Mouse (Mus musculus) stomach, postnatal 0 days (tissue): ENCODE results near the gene Zdhhc20. TPM values are rescaled to one million over a fixed set of nuclear protein-coding genes. Genes with fewer than 3 reads are reported as not detected.
"Not testable (repeated sequence)": the region's sequence is repeated elsewhere in the genome, so short reads cannot be mapped to it uniquely, and the experiment has no call there.

ENCODE experiments used
- ATAC-seq: fragments of 200-750 bp; cut with Nextera tagmentation; 2 replicates; pipeline ENCODE4 v1.8.0; 2017; ENCODE audit not compliant: low FRiP score, low TSS enrichment
- DNase-seq: peaks from one replicate; pipeline ENCODE4 v3.0.0-alpha.2; 2016; ENCODE audit warnings: low spot score
- H3K27ac ChIP-seq: fragments of 300-500 bp; sonication (generic); replicated peaks from 2 replicates; pipeline ENCODE4 v1.5.1; 2014; ENCODE audit warnings: mild to moderate bottlenecking, control low read depth
- H3K27me3 ChIP-seq: fragments of 300-500 bp; sonication (generic); 2 replicates; pipeline ENCODE4 v1.6.1; 2014; ENCODE audit warnings: low read length; ENCODE audit not compliant: control insufficient read depth, insufficient read depth
- H3K36me3 ChIP-seq: fragments of 300-500 bp; sonication (generic); 2 replicates; pipeline ENCODE4 v1.6.1; 2014; ENCODE audit warnings: low read length, mixed read lengths; ENCODE audit not compliant: control insufficient read depth, insufficient read depth
- H3K4me1 ChIP-seq: fragments of 300-500 bp; sonication (generic); replicated peaks from 2 replicates; pipeline ENCODE4 v1.6.1; 2014; ENCODE audit warnings: antibody characterized with exemption; ENCODE audit not compliant: control insufficient read depth, insufficient read depth
- H3K4me2 ChIP-seq: fragments of 300-500 bp; sonication (generic); replicated peaks from 2 replicates; pipeline ENCODE4 v1.6.1; 2014; ENCODE audit warnings: low read depth, mild to moderate bottlenecking, control low read depth, moderate library complexity
- H3K4me3 ChIP-seq: fragments of 300-500 bp; sonication (generic); 2 replicates; pipeline ENCODE4 v1.5.1; 2014; ENCODE audit warnings: low read depth, low read length, control low read depth
- H3K9ac ChIP-seq: fragments of 300-500 bp; sonication (generic); 2 replicates; pipeline ENCODE4 v1.6.1; 2014; ENCODE audit warnings: mild to moderate bottlenecking, low read length, control low read depth, mixed read lengths
- H3K9me3 ChIP-seq: fragments of 300-500 bp; sonication (generic); 2 replicates; pipeline ENCODE4 v1.6.1; 2016; ENCODE audit warnings: low read length; ENCODE audit not compliant: control insufficient read depth
- CTCF ChIP-seq: IDR thresholded peaks from 2 replicates; pipeline ENCODE4 v1.5.1; 2016; ENCODE audit warnings: antibody characterized with exemption, low read depth, mild to moderate bottlenecking, moderate library complexity
- EP300 ChIP-seq: optimal IDR thresholded peaks from 2 replicates; pipeline ENCODE3; 2016; ENCODE audit warnings: antibody characterized with exemption
- WGBS: fragments of 180-500 bp; shearing (Covaris S2); extraction: QIAGEN DNeasy Blood & Tissue Kit; methylation state at CpG from one replicate; pipeline ENCODE4 v1.1.7; 2014; 5-methylcytosine and 5-hydroxymethylcytosine counted together
- polyA plus RNA-seq: library from polyadenylated mRNA; unstranded; fragments of >200 nt; fragmentation: Nextera tagmentation; extraction: Ambion mirVana; gene quantifications from 2 replicates; pipeline ENCODE4 v1.2.1, GENCODE M21; 2015

Gene Zdhhc20
- polyA plus RNA-seq, 1 experiment from 2014 or later, result 48.6 TPM

- Histone ChIP-seq H3K36me3 (no peaks in the 10 kb centered on the region), H3K27me3 (no peaks in the 10 kb centered on the region), H3K9ac (no peak overlapping the region), H3K27ac (no peak overlapping the region), H3K4me3 (no peak overlapping the region), H3K9me3 (no peaks in the 10 kb centered on the region), H3K4me2 (no peak overlapping the region), H3K4me1 (no peaks in the 10 kb centered on the region)
- WGBS, result 80% methylated on average over 4 of the region's 4 CpGs
- ATAC-seq (0 out of 2 replicates have a peak, but pooled peaks have one; percentile 10), DNase-seq (no peak)
- TF ChIP-seq CTCF (no peak), EP300 (no peak)
Measured at GRCm38 (mm10) chr14:57911316-57911715, 21.2 kb upstream of the Zdhhc20 start.

DNA sequence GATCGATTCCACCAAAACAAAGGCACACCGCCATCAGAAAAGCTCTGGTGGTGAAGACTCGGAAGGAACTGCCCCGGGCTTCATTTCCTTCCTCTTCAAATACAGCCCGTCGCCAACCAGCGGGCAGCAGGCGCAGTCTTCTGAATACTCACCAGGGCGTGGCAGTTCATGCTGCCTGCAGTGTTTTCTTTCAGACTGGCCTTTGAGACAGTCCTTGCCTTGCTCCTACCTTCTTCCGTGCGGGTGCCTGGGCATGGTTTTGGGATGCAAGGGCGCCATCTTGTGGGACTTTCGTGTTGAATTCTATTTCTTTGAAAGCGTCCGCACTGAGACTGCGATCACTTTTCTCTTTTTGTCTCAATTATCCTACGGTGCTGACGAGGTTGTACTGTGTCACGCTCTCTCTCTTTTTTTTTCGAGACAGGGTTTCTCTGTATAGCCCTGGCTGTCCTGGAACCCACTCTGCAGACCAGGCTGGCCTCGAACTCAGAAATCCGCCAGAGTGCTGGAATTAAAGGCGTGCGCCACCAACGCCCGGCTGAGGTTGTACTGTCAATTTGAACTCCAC is 20.5 kb upstream of the Zdhhc20 start:
- no peak overlapping the region for H3K9ac ChIP-seq
- WGBS, result 19% methylated on average over 26 of the region's 26 CpGs
- no peaks in the 10 kb centered on the region for H3K9me3 ChIP-seq
- H3K27me3 ChIP-seq, result no peaks in the 10 kb centered on the region
- ATAC-seq, result peak; percentile 94
- H3K4me2 ChIP-seq, result peak overlapping the region; percentile 52
- no peaks in the 10 kb centered on the region for H3K4me1 ChIP-seq
- peak overlapping the region; percentile 27; the same call in 1 of the 2 replicates for H3K4me3 ChIP-seq
- peak; percentile 92 for TF ChIP-seq CTCF
- no peak for TF ChIP-seq EP300
- DNase-seq, result peak; percentile 89
- no peak overlapping the region for H3K27ac ChIP-seq
- no peaks in the 10 kb centered on the region for H3K36me3 ChIP-seq

- DNase-seq, result no peak
- H3K27me3 ChIP-seq, result no peaks in the 10 kb centered on the region
- H3K4me1 ChIP-seq, result no peaks in the 10 kb centered on the region
- no peaks in the 10 kb centered on the region for H3K9me3 ChIP-seq
- ATAC-seq, result no peak
- H3K9ac ChIP-seq, result no peak overlapping the region
- no peak overlapping the region for H3K4me2 ChIP-seq
- H3K36me3 ChIP-seq, result no peaks in the 10 kb centered on the region
- no peak overlapping the region for H3K27ac ChIP-seq
- TF ChIP-seq EP300 (no peak), CTCF (no peak)
- WGBS, result 84% methylated on average over 5 of the region's 5 CpGs
- H3K4me3 ChIP-seq, result no peak overlapping the region
Measured at GRCm38 (mm10) chr14:57909297-57909696, 19.2 kb upstream of the Zdhhc20 start.

- H3K4me1 ChIP-seq, result no peaks in the 10 kb centered on the region
- H3K4me3 ChIP-seq, result no peak overlapping the region
- H3K9me3 ChIP-seq, result no peaks in the 10 kb centered on the region
- no peak overlapping the region for H3K4me2 ChIP-seq
- no peaks in the 10 kb centered on the region for H3K36me3 ChIP-seq
- no peak overlapping the region for H3K9ac ChIP-seq
- no peak for DNase-seq
- no peaks in the 10 kb centered on the region for H3K27me3 ChIP-seq
- H3K27ac ChIP-seq, result no peak overlapping the region
- no peak for TF ChIP-seq EP300
- no peak for TF ChIP-seq CTCF
- WGBS, result 43% methylated on average over 2 of the region's 2 CpGs
- no peak for ATAC-seq
Measured at GRCm38 (mm10) chr14:57908431-57908830, 18.4 kb upstream of the Zdhhc20 start.

DNA sequence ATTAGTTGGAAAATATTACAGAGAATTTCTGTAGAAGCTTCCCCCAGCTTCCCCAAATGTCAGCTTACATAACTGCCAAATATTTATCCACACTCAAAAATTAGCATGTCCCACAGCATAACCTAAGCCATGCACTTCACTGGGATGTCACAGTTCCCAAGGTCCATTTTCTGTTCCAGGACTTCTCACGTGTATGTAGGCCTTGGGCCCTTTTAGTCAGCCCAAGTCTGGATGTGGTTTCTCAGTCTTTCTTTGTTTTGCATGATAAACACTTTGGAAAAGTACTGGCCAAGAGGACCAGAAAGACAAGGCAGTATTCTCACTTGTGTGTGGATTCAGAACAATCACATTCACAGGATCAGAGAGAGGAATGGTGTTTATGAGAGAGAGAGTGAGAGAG is 11.9 kb upstream of the Zdhhc20 start:
- ATAC-seq, result no peak
- 56% methylated on average over 1 of the region's 1 CpGs for WGBS
- no peak for DNase-seq
- no peak overlapping the region for H3K4me3 ChIP-seq
- H3K9ac ChIP-seq, result no peak overlapping the region
- H3K4me2 ChIP-seq, result no peak overlapping the region
- no peak overlapping the region for H3K27ac ChIP-seq
- no peaks in the 10 kb centered on the region for H3K36me3 ChIP-seq
- no peaks in the 10 kb centered on the region for H3K27me3 ChIP-seq
- H3K9me3 ChIP-seq, result no peaks in the 10 kb centered on the region
- no peaks in the 10 kb centered on the region for H3K4me1 ChIP-seq
- TF ChIP-seq EP300 (no peak), CTCF (no peak)

GRCm38 (mm10) chr14:57896882-57897281 is 6.8 kb upstream of the Zdhhc20 start:
- Histone ChIP-seq H3K4me1 (no peaks in the 10 kb centered on the region), H3K9ac (no peak overlapping the region), H3K27ac (no peak overlapping the region), H3K27me3 (no peaks in the 10 kb centered on the region), H3K4me3 (no peak overlapping the region), H3K36me3 (no peaks in the 10 kb centered on the region), H3K9me3 (no peaks in the 10 kb centered on the region), H3K4me2 (no peak overlapping the region)
- WGBS, result 92% methylated on average over 12 of the region's 12 CpGs
- DNase-seq (peak; percentile 23), ATAC-seq (no peak)
- TF ChIP-seq CTCF, result no peak
- no peak for TF ChIP-seq EP300

GRCm38 (mm10) chr14:57896088-57896871 is 6.2 kb upstream of the Zdhhc20 start:
- not testable (repeated sequence) for H3K9ac ChIP-seq, H3K4me3 ChIP-seq, H3K27me3 ChIP-seq, H3K4me2 ChIP-seq, H3K27ac ChIP-seq, H3K4me1 ChIP-seq, DNase-seq, H3K36me3 ChIP-seq, ATAC-seq, H3K9me3 ChIP-seq
- WGBS, result 58% methylated on average over 8 of the region's 8 CpGs
